Mouse (Mus musculus) kidney, embryonic 14.5 days (tissue): ENCODE data around the gene Ablim1. TPM values are rescaled to one million over a fixed set of nuclear protein-coding genes. Genes with fewer than 3 reads are reported as not detected.

Source experiments
- ATAC-seq: fragments of 200-750 bp; cut with Nextera tagmentation; 2 replicates; pipeline ENCODE4 v1.8.0; 2017; ENCODE audit warnings: moderate number of reproducible peaks, mild to moderate bottlenecking, moderate TSS enrichment, moderate library complexity; ENCODE audit not compliant: low FRiP score, low TSS enrichment
- H3K27ac ChIP-seq: fragments of 300-500 bp; sonication (generic); 2 replicates; pipeline ENCODE4 v1.5.1; 2014; ENCODE audit warnings: low read depth, mild to moderate bottlenecking, low read length, moderate library complexity, mixed read lengths
- H3K27me3 ChIP-seq: fragments of 300-500 bp; sonication (generic); 2 replicates; pipeline ENCODE4 v1.6.1; 2014; ENCODE audit warnings: mild to moderate bottlenecking, low read length; ENCODE audit not compliant: control insufficient read depth, insufficient read depth
- H3K36me3 ChIP-seq: fragments of 300-500 bp; sonication (generic); 2 replicates; pipeline ENCODE4 v1.6.1; 2014; ENCODE audit warnings: low read length, mixed read lengths; ENCODE audit not compliant: control insufficient read depth, insufficient read depth
- H3K4me1 ChIP-seq: fragments of 300-500 bp; sonication (generic); 2 replicates; pipeline ENCODE4 v1.6.1; 2014; ENCODE audit warnings: low read length, mixed read lengths; ENCODE audit not compliant: control insufficient read depth, insufficient read depth
- H3K4me2 ChIP-seq: fragments of 300-500 bp; sonication (generic); replicated peaks from 2 replicates; pipeline ENCODE4 v1.6.1; 2014; ENCODE audit warnings: low read depth, mild to moderate bottlenecking, low read length
- H3K4me3 ChIP-seq: fragments of 300-500 bp; sonication (generic); 2 replicates; pipeline ENCODE4 v1.5.1; 2014; ENCODE audit warnings: mild to moderate bottlenecking, low read length
- H3K9ac ChIP-seq: fragments of 300-500 bp; sonication (generic); 2 replicates; pipeline ENCODE4 v1.6.1; 2014; ENCODE audit warnings: low read depth, mild to moderate bottlenecking, low read length, moderate library complexity
- H3K9me3 ChIP-seq: fragments of 300-500 bp; sonication (generic); 2 replicates; pipeline ENCODE4 v1.6.1; 2016; ENCODE audit warnings: low read length; ENCODE audit not compliant: control insufficient read depth
- WGBS: fragments of 180-500 bp; shearing (Covaris S2); extraction: QIAGEN DNeasy Blood & Tissue Kit; methylation state at CpG from one replicate; pipeline ENCODE4 v1.1.7; 2014; 5-methylcytosine and 5-hydroxymethylcytosine counted together
- polyA plus RNA-seq: library from polyadenylated mRNA; unstranded; fragments of >200 nt; fragmentation: Nextera tagmentation; extraction: Ambion mirVana; gene quantifications from 2 replicates; pipeline ENCODE4 v1.2.1, GENCODE M21; 2014

The Ablim1 gene
- polyA plus RNA-seq, 1 experiment from 2014 or later, result 36.0 TPM

GRCm38 (mm10) chr19:57193958-57194357 is 120.8 kb downstream of the Ablim1 start:
- Histone ChIP-seq H3K27me3 (no peaks in the 10 kb centered on the region; the same call in 1 of the 2 replicates), H3K4me1 (peaks cover 15% of the 10 kb centered on the region; the same call in 1 of the 2 replicates), H3K4me3 (no peak overlapping the region), H3K27ac (no peak overlapping the region), H3K4me2 (no peak overlapping the region), H3K9ac (no peak overlapping the region), H3K36me3 (no peaks in the 10 kb centered on the region), H3K9me3 (no peaks in the 10 kb centered on the region)
- WGBS, result 81% methylated on average over 6 of the region's 6 CpGs
- peak; percentile 47; the same call in 1 of the 2 replicates for ATAC-seq

- no peak for ATAC-seq
- H3K4me3 ChIP-seq, result no peak overlapping the region
- H3K4me2 ChIP-seq, result no peak overlapping the region
- H3K27me3 ChIP-seq, result no peaks in the 10 kb centered on the region; the same call in 1 of the 2 replicates
- H3K27ac ChIP-seq, result no peak overlapping the region
- no peaks in the 10 kb centered on the region for H3K9me3 ChIP-seq
- 79% methylated on average over 12 of the region's 12 CpGs for WGBS
- H3K9ac ChIP-seq, result no peak overlapping the region
- peaks cover 11% of the 10 kb centered on the region; the same call in 1 of the 2 replicates for H3K4me1 ChIP-seq
- H3K36me3 ChIP-seq, result no peaks in the 10 kb centered on the region
Measured at GRCm38 (mm10) chr19:57193382-57193781, 121.3 kb downstream of the Ablim1 start.

GRCm38 (mm10) chr19:57191109-57191508 is 123.6 kb downstream of the Ablim1 start:
- no peak for ATAC-seq

GRCm38 (mm10) chr19:57189427-57189826 is 125.3 kb downstream of the Ablim1 start:
- no peak overlapping the region for H3K9ac ChIP-seq
- no peak overlapping the region for H3K4me2 ChIP-seq
- no peaks in the 10 kb centered on the region for H3K4me1 ChIP-seq
- no peak for ATAC-seq
- no peaks in the 10 kb centered on the region for H3K36me3 ChIP-seq
- H3K4me3 ChIP-seq, result no peak overlapping the region
- H3K27me3 ChIP-seq, result no peaks in the 10 kb centered on the region; the same call in 1 of the 2 replicates
- no peaks in the 10 kb centered on the region for H3K9me3 ChIP-seq
- no peak overlapping the region for H3K27ac ChIP-seq
- whole genome bisulfite sequencing, result 77% methylated on average over 5 of the region's 5 CpGs

More at GRCm38 (mm10) chr19:57191109-57191508, 123.6 kb downstream of the Ablim1 start:
- WGBS, result 77% methylated on average over 1 of the region's 1 CpGs
- H3K4me2 ChIP-seq, result no peak overlapping the region
- H3K36me3 ChIP-seq, result no peaks in the 10 kb centered on the region
- H3K27ac ChIP-seq, result no peak overlapping the region
- H3K27me3 ChIP-seq, result no peaks in the 10 kb centered on the region; the same call in 1 of the 2 replicates
- no peak overlapping the region for H3K4me3 ChIP-seq
- no peaks in the 10 kb centered on the region for H3K4me1 ChIP-seq
- H3K9me3 ChIP-seq, result no peaks in the 10 kb centered on the region
- no peak overlapping the region for H3K9ac ChIP-seq

GRCm38 (mm10) chr19:57188553-57188952 is 126.2 kb downstream of the Ablim1 start:
- H3K4me2 ChIP-seq, result no peak overlapping the region

GRCm38 (mm10) chr19:57185021-57185420 is 129.7 kb downstream of the Ablim1 start:
- WGBS, result 74% methylated on average over 3 of the region's 3 CpGs
- H3K36me3 ChIP-seq, result no peaks in the 10 kb centered on the region
- ATAC-seq, result no peak

More at GRCm38 (mm10) chr19:57188553-57188952, 126.2 kb downstream of the Ablim1 start:
- H3K4me3 ChIP-seq, result no peak overlapping the region
- no peak for ATAC-seq
- WGBS, result 83% methylated on average over 4 of the region's 4 CpGs
- no peaks in the 10 kb centered on the region; the same call in 1 of the 2 replicates for H3K27me3 ChIP-seq
- H3K4me1 ChIP-seq, result no peaks in the 10 kb centered on the region
- H3K9ac ChIP-seq, result no peak overlapping the region
- no peak overlapping the region for H3K27ac ChIP-seq
- no peaks in the 10 kb centered on the region for H3K9me3 ChIP-seq
- no peaks in the 10 kb centered on the region for H3K36me3 ChIP-seq

GRCm38 (mm10) chr19:57182938-57183720 is 131.6 kb downstream of the Ablim1 start:
- no peaks in the 10 kb centered on the region for H3K9me3 ChIP-seq
- H3K4me3 ChIP-seq, result no peak overlapping the region
- 86% methylated on average over 13 of the region's 13 CpGs for WGBS
- H3K27ac ChIP-seq, result no peak overlapping the region
- H3K4me1 ChIP-seq, result 0 out of 2 replicates have a peak, but pooled peaks cover 7% of the 10 kb centered on the region
- no peak overlapping the region for H3K9ac ChIP-seq
- no peak overlapping the region for H3K4me2 ChIP-seq
- no peaks in the 10 kb centered on the region for H3K36me3 ChIP-seq
- no peaks in the 10 kb centered on the region for H3K27me3 ChIP-seq
- no peak for ATAC-seq

More at GRCm38 (mm10) chr19:57185021-57185420, 129.7 kb downstream of the Ablim1 start:
- Histone ChIP-seq H3K4me3 (no peak overlapping the region), H3K9ac (no peak overlapping the region), H3K4me2 (no peak overlapping the region), H3K27ac (no peak overlapping the region), H3K4me1 (0 out of 2 replicates have a peak, but pooled peaks cover 6% of the 10 kb centered on the region), H3K9me3 (no peaks in the 10 kb centered on the region), H3K27me3 (no peaks in the 10 kb centered on the region)

GRCm38 (mm10) chr19:57181852-57182528 is 132.7 kb downstream of the Ablim1 start:
- Histone ChIP-seq H3K4me2 (no peak overlapping the region), H3K36me3 (no peaks in the 10 kb centered on the region), H3K9me3 (no peaks in the 10 kb centered on the region), H3K4me1 (0 out of 2 replicates have a peak, but pooled peaks cover 7% of the 10 kb centered on the region), H3K9ac (no peak overlapping the region), H3K27me3 (no peaks in the 10 kb centered on the region), H3K27ac (no peak overlapping the region), H3K4me3 (no peak overlapping the region)
- 81% methylated on average over 10 of the region's 10 CpGs for WGBS
- no peak for ATAC-seq
